Mouse (Mus musculus) ES-E14 (cell line): ENCODE measurements around the gene Sh3yl1.

Experiments used
- CHD2 ChIP-seq: IDR thresholded peaks from 2 replicates; pipeline ENCODE4 v1.6.1; 2014; ENCODE audit warnings: mild to moderate bottlenecking, low read depth, low read length, inconsistent platforms
- HCFC1 ChIP-seq: IDR thresholded peaks from 2 replicates; pipeline ENCODE4 v1.6.1; 2012; ENCODE audit warnings: low read length, inconsistent platforms, borderline replicate concordance; ENCODE audit not compliant: insufficient read depth
- ZC3H11A ChIP-seq: IDR thresholded peaks from 2 replicates; pipeline ENCODE4 v1.6.1; 2012; ENCODE audit warnings: low read depth, mild to moderate bottlenecking, inconsistent platforms, low read length, borderline replicate concordance

DNA sequence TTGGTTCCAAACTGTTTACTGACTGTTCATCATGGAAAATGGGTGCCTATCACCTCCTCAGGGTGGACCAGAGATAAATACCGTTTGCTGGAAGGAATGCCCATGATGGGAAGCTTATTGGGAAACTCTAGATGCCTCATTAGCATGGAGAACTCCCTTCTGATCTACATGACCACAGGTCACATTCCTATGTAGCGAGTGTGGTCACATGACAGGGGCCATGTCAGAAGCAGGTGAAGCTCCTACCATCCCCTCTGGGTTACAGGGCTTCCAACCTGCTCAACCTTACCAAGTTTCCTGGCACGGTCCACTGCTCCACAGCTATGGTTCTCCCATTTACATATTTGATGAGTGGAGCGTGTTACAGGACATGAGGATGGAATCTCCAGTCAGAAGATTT lies 92.3 kb downstream of the Sh3yl1 start:
- no peak for TF ChIP-seq CHD2
- no peak for TF ChIP-seq ZC3H11A
- TF ChIP-seq HCFC1, result no peak
